Mouse (Mus musculus) testis, adult 2 months (tissue): ENCODE results near the gene Micu2.

Source experiments
- CTCF ChIP-seq: fragments of 200-500 bp; IDR thresholded peaks from 2 replicates; pipeline ENCODE4 v1.5.1; 2012; ENCODE audit warnings: low read depth, mild to moderate bottlenecking, inconsistent platforms, low read length, moderate library complexity; ENCODE audit not compliant: control insufficient read depth, insufficient read depth, insufficient replicate concordance
- POLR2A ChIP-seq: fragments of 200-500 bp; IDR thresholded peaks from 2 replicates; pipeline ENCODE4 v1.6.1; 2012; ENCODE audit warnings: low read depth, mild to moderate bottlenecking, inconsistent platforms, low read length, moderate library complexity; ENCODE audit not compliant: control insufficient read depth

DNA sequence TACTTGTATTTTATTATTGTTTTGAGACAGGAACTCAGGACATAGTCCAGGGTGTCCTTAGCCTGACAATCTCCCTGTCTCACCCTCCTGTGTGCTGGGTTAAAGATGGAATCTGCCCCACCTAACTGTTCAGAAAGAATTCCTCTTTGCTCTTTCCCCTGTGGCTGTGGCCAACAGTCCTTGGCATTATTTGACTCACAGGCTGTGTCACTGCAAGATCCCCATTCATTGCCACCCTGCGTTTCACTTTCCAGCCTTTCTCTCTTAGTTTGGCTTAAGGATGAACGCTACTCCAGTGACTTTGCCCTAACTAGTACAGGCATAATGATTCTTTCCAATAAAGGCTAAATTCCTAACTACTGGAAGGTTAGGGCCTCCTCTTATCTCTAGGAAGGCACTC lies 104.7 kb downstream of the Micu2 start:
- TF ChIP-seq CTCF = no peak
- TF ChIP-seq POLR2A = no peak
